Comparison of ENCODE assay signal across 9 mouse cellular contexts in genomic region chrX:157601450-157601849, GRCm38 (mm10). TPM values are rescaled to one million over a fixed set of nuclear protein-coding genes. Genes with fewer than 3 reads are reported as not detected.
A peak's percentile ranks its signal among the peaks of the same experiment; 100 is the strongest.
DNase-seq lines count a peak whose midpoint lies in the region; ATAC-seq and TF ChIP-seq lines count a peak whose summit lies in the region.
"Had no signal": no experiment of that assay in that cellular context is flagged by ENCODE, and none has a peak within 500 bp of the region (broad histone marks: within the 10 kb centered on the region; RNA-seq: fewer than 3 reads in every experiment).

No protein-coding gene starts in this region.

- 11% methylated on average over 3 of the region's 3 CpGs for WGBS in forebrain, embryonic 15.5 days
- 22% methylated on average over 3 of the region's 3 CpGs for WGBS in forebrain, embryonic 10.5 days
- 17% methylated on average over 3 of the region's 3 CpGs for WGBS in liver, adult 2 months
- WGBS in liver, embryonic 12.5 days (ENCODE audit: insufficient replicate concordance), result 27% methylated on average over 3 of the region's 3 CpGs
- WGBS in lung, embryonic 14.5 days, result 13% methylated on average over 3 of the region's 3 CpGs

- H3K4me1 ChIP-seq in forebrain, embryonic 15.5 days, result peaks cover 12% of the 10 kb centered on the region
- H3K4me1 ChIP-seq in forebrain, embryonic 10.5 days, result peaks cover 12% of the 10 kb centered on the region
- 0 out of 2 replicates have a peak, but pooled peaks cover 2% of the 10 kb centered on the region for H3K4me1 ChIP-seq in liver, adult 2 months (ENCODE audit: control insufficient read depth, insufficient read depth, low read length)
- peaks cover 6% of the 10 kb centered on the region; the same call in 1 of the 2 replicates for H3K4me1 ChIP-seq in liver, embryonic 12.5 days
- no peaks in the 10 kb centered on the region; the same call in 1 of the 2 replicates for H3K4me1 ChIP-seq in cortical plate, adult 2 months (ENCODE audit: control insufficient read depth, insufficient read depth, low read length)
- no peaks in the 10 kb centered on the region for H3K4me1 ChIP-seq in lung, embryonic 14.5 days (ENCODE audit: insufficient read depth)

- TF ChIP-seq POLR2A in liver, adult 2 months (IDR thresholded peaks at IDR 0.05; ENCODE audit: extremely low read depth, insufficient read depth, low read length), result no peak
- no peak for TF ChIP-seq POLR2A in cortical plate, adult 2 months (IDR thresholded peaks at IDR 0.05; ENCODE audit: extremely low read depth, insufficient read depth, low read length)

- H3K9me3 ChIP-seq in forebrain, embryonic 15.5 days, result no peaks in the 10 kb centered on the region
- no peaks in the 10 kb centered on the region for H3K9me3 ChIP-seq in forebrain, embryonic 10.5 days
- no peaks in the 10 kb centered on the region for H3K9me3 ChIP-seq in liver, embryonic 12.5 days (replicated peaks)
- H3K9me3 ChIP-seq in lung, embryonic 14.5 days (ENCODE audit: low read depth, low read length), result no peaks in the 10 kb centered on the region

- DNase-seq in forebrain, embryonic 10.5 days (ENCODE audit: extremely low spot score, low spot score), result no peak
- peak; percentile 12 for DNase-seq in liver, adult 2 months (ENCODE audit: extremely low read depth, low read depth, low spot score)
- peak; percentile 72 for DNase-seq in lung, embryonic 14.5 days
- DNase-seq in urinary bladder, adult 18-20 months (ENCODE audit: low spot score in 2 of 2), result no peak

- H3K4me3 ChIP-seq in forebrain, embryonic 15.5 days, result no peak overlapping the region
- H3K4me3 ChIP-seq in forebrain, embryonic 10.5 days, result no peak overlapping the region
- no peak overlapping the region for H3K4me3 ChIP-seq in liver, adult 2 months (ENCODE audit: insufficient read depth, low read depth, low read length)
- no peak overlapping the region for H3K4me3 ChIP-seq in liver, embryonic 12.5 days
- H3K4me3 ChIP-seq in cortical plate, adult 2 months (ENCODE audit: insufficient read depth, low read length), result no peak overlapping the region
- no peak overlapping the region for H3K4me3 ChIP-seq in lung, embryonic 14.5 days (ENCODE audit: low read depth, low read length)

- peak; percentile 27; the same call in 1 of the 2 replicates for TF ChIP-seq CTCF in liver, adult 2 months (IDR thresholded peaks at IDR 0.05; ENCODE audit: low read depth, low read length)
- TF ChIP-seq CTCF in cortical plate, adult 2 months (IDR thresholded peaks at IDR 0.05; ENCODE audit: extremely low read depth, insufficient read depth, low read length), result peak; percentile 30; the same call in 1 of the 2 replicates
- TF ChIP-seq CTCF in lung, embryonic 14.5 days (IDR thresholded peaks at IDR 0.05; ENCODE audit: low read depth), result peak; percentile 54

- no peak for ATAC-seq in forebrain, embryonic 15.5 days (replicated peaks)
- no peak for ATAC-seq in liver, embryonic 12.5 days
- ATAC-seq in lung, embryonic 14.5 days (ENCODE audit: insufficient read depth), result no peak
- no peak for ATAC-seq in megakaryocyte-erythroid progenitor cell, adult 5-6 weeks (replicated peaks; ENCODE audit: low FRiP score, low TSS enrichment, poor library complexity, severe bottlenecking)
- ATAC-seq: Patski had no signal

- no peak overlapping the region for H3K4me2 ChIP-seq in forebrain, embryonic 15.5 days (replicated peaks)
- no peak overlapping the region for H3K4me2 ChIP-seq in liver, embryonic 12.5 days
- H3K4me2 ChIP-seq in lung, embryonic 14.5 days, result no peak overlapping the region

- H3K27ac ChIP-seq in forebrain, embryonic 15.5 days (replicated peaks), result 0 out of 2 replicates have a peak overlapping the region, but pooled peaks have one; percentile 23
- H3K27ac ChIP-seq in forebrain, embryonic 10.5 days, result no peak overlapping the region
- H3K27ac ChIP-seq in liver, adult 2 months (replicated peaks; ENCODE audit: insufficient read depth, low read depth, low read length), result no peak overlapping the region
- H3K27ac ChIP-seq in liver, embryonic 12.5 days, result no peak overlapping the region
- no peak overlapping the region for H3K27ac ChIP-seq in cortical plate, adult 2 months (ENCODE audit: insufficient read depth, low read length)
- no peak overlapping the region for H3K27ac ChIP-seq in lung, embryonic 14.5 days (ENCODE audit: low read depth)

- H3K79me2 ChIP-seq in liver, adult 2 months (ENCODE audit: control insufficient read depth, insufficient read depth, low read length), result peaks cover 4% of the 10 kb centered on the region; the same call in 1 of the 2 replicates

- H3K27me3 ChIP-seq in forebrain, embryonic 15.5 days, result no peaks in the 10 kb centered on the region
- H3K27me3 ChIP-seq in forebrain, embryonic 10.5 days (ENCODE audit: poor library complexity, severe bottlenecking), result peaks cover 9% of the 10 kb centered on the region; the same call in 1 of the 2 replicates
- no peaks in the 10 kb centered on the region for H3K27me3 ChIP-seq in liver, adult 2 months (ENCODE audit: control insufficient read depth, insufficient read depth, low read length)
- no peaks in the 10 kb centered on the region for H3K27me3 ChIP-seq in liver, embryonic 12.5 days (replicated peaks)
- no peaks in the 10 kb centered on the region for H3K27me3 ChIP-seq in lung, embryonic 14.5 days (ENCODE audit: insufficient read depth, low read length)

- H3K36me3 ChIP-seq in forebrain, embryonic 15.5 days, result no peaks in the 10 kb centered on the region
- no peaks in the 10 kb centered on the region for H3K36me3 ChIP-seq in forebrain, embryonic 10.5 days (replicated peaks)
- no peaks in the 10 kb centered on the region for H3K36me3 ChIP-seq in liver, adult 2 months (ENCODE audit: control insufficient read depth, insufficient read depth, low read length)
- no peaks in the 10 kb centered on the region for H3K36me3 ChIP-seq in liver, embryonic 12.5 days
- H3K36me3 ChIP-seq in lung, embryonic 14.5 days (ENCODE audit: insufficient read depth), result no peaks in the 10 kb centered on the region

- H3K9ac ChIP-seq in forebrain, embryonic 15.5 days (replicated peaks), result no peak overlapping the region
- H3K9ac ChIP-seq in liver, adult 2 months (ENCODE audit: low read depth, low read length), result no peak overlapping the region
- H3K9ac ChIP-seq in liver, embryonic 12.5 days, result no peak overlapping the region
- no peak overlapping the region for H3K9ac ChIP-seq in lung, embryonic 14.5 days

RNA-seq across cellular contexts. Expression of gene Mbtps2, which starts 2.9 kb away (rescaled TPM):
- 30.4 and 35.4 TPM in 2 replicates for polyA plus RNA-seq in forebrain, embryonic 15.5 days (2015; fragmentation: Nextera tagmentation; extraction: Ambion mirVana)
- polyA plus RNA-seq in forebrain, embryonic 10.5 days (2016; fragmentation: Nextera tagmentation; extraction: Ambion mirVana), result 23.3 and 27.1 TPM in 2 replicates
- total RNA-seq in liver, adult 2 months (2014; rRNA removed), result 3.8 and 4.7 TPM in 2 replicates
- 5.5 and 6.3 TPM in 2 replicates for polyA plus RNA-seq in liver, adult 2 months (2012; rRNA removed)
- polyA plus RNA-seq in liver, embryonic 12.5 days (2016; fragmentation: Nextera tagmentation; extraction: Ambion mirVana), result 8.8 and 9.8 TPM in 2 replicates
- 25.1 and 26.4 TPM in 2 replicates for polyA plus RNA-seq in cortical plate, adult 2 months (2012; rRNA removed)
- 24.8 and 25.3 TPM in 2 replicates for polyA plus RNA-seq in lung, embryonic 14.5 days (2014; fragmentation: Nextera tagmentation; extraction: Ambion mirVana)
- 16.1 and 19.5 TPM in 2 replicates for total RNA-seq in megakaryocyte-erythroid progenitor cell, adult 5-6 weeks (2014; fragmentation: Nextera tagmentation)
- total RNA-seq in megakaryocyte-erythroid progenitor cell, adult 5-6 weeks (2017), result 9.6 and 11.6 TPM in 2 replicates

RNA-seq across cellular contexts. Expression of gene Yy2, which starts 32.7 kb away (rescaled TPM):
- 2.7 and 2.8 TPM in 2 replicates for polyA plus RNA-seq in forebrain, embryonic 15.5 days (2015; fragmentation: Nextera tagmentation; extraction: Ambion mirVana)
- 6.2 and 6.6 TPM in 2 replicates for polyA plus RNA-seq in forebrain, embryonic 10.5 days (2016; fragmentation: Nextera tagmentation; extraction: Ambion mirVana)
- 1.3 TPM in 2 replicates for total RNA-seq in liver, adult 2 months (2014; rRNA removed)
- 0.12 TPM in 1 of 2 replicates, not detected in the other for polyA plus RNA-seq in liver, adult 2 months (2012; rRNA removed)
- 1.8 and 1.9 TPM in 2 replicates for polyA plus RNA-seq in liver, embryonic 12.5 days (2016; fragmentation: Nextera tagmentation; extraction: Ambion mirVana)
- polyA plus RNA-seq in cortical plate, adult 2 months (2012; rRNA removed), result 0.74 TPM in 1 of 2 replicates, not detected in the other
- polyA plus RNA-seq in lung, embryonic 14.5 days (2014; fragmentation: Nextera tagmentation; extraction: Ambion mirVana), result 6.4 and 6.8 TPM in 2 replicates
- total RNA-seq in megakaryocyte-erythroid progenitor cell, adult 5-6 weeks (2014; fragmentation: Nextera tagmentation), result 7.1 TPM in 1 of 2 replicates, not detected in the other
- 1.9 and 5.2 TPM in 2 replicates for total RNA-seq in megakaryocyte-erythroid progenitor cell, adult 5-6 weeks (2017)

Comparison
In these comparisons a context has a peak if more than half of its experiments do, and no peak if none do; other contexts are left out.
1. DNase-seq: peak in liver, adult 2 months (single experiment) and lung, embryonic 14.5 days (single experiment); none in forebrain, embryonic 10.5 days (single experiment) and urinary bladder, adult 18-20 months (0 of 2).
2. Peak in every context shown above with its lines, with median percentiles within 50 percentile points of each other: CTCF ChIP-seq.